Mouse (Mus musculus) retina, adult 2 months (tissue): ENCODE results near the gene Itpr1.

ENCODE experiments used
- DNase-seq: peaks from one replicate; pipeline ENCODE4 v3.0.0-alpha.2; 2012; ENCODE audit warnings: low read depth, low spot score

Gene Itpr1

DNA sequence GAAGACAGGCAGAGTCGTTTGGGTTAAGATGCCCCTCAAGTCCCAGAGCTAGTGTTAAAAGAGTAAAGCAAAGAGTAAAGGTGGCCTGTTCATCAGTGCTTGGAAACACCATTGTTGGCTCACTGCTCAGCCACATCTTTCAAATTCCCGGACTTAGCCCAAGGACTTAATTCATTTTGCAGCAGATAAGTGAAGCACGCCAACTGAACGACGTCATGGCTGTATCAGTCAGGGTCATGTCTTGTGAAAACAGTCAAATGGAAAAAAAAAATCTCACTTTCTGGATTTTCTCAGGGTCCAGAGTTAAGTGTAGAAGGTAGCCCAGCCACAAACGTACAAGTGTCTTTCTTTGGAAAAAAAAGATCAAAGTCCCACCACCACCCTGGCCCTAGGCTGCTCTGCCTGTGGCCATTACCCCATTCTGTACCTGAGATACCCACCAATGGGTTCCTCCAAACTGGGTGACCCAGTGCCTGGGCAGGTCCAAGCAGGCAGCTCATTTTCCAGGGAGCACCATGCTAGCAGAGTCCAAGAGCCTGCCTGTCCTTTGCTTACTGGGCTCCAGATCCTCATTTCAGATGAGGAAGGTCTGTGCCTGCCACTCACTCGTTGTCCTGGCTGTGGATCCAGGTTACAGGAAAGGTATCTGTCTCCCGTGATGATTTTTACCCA, 251.5 kb downstream of the Itpr1 start:
- no peak for DNase-seq

DNA sequence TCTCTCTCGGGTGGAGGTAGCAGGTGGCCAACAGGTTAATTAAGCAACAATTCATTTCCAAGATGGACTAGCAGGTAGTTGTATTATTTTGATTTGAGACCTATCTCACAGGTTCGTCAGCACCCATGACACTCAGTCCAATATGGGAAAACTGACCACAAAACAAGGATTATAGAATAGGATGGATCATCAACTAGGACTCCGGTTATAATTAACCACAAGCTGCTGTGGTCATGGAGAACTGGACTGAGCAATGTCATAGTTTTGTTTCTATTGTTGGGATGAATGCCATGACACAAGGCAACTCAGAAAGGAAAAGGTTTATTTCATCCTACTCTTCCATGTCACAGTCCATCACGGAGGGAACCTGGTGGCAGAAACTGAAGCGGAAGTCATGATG, 252.3 kb downstream of the Itpr1 start:
- DNase-seq, result no peak

DNA sequence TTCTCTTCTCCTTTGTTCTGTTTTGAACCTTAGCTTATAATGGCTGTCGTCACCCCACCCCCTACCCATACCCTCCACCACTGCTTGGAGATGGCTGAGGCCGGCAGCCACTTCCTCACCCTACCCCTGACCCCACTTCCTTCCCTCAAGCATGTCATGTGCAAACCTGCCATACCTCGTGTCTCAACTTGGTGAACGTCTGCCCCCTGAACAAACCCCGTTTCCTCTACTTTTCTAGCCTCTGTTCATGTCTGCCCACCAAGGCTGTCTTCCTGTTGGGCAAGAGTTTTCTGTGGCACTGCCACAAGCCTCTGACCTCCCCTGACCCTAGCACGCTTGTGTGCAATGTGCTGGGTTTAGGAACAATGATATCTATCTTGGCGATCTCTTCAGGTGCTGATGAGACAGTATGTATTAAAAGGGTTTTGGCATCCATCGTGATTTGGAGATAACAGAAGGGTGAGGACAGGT, 253.2 kb downstream of the Itpr1 start:
- no peak for DNase-seq

DNA sequence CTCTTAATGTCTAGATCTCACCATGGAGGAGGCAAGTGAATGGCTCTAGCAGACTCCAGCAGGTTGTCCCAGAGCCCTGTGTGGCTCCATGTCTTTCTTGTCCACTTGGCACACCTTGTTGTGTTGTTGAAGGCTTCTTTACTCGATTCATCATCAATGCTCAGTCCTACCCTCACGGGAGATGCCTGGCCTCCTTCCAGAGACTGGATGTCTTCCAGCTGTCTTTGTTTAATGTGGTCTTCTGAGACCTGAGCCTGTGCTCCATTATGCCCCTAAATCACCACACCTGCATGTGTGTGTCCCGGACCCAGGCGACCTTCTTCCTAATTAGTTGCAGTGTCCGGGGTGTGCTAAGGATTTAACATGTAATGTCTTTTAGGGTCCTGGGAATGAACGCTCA, 254.7 kb downstream of the Itpr1 start:
- no peak for DNase-seq

DNA sequence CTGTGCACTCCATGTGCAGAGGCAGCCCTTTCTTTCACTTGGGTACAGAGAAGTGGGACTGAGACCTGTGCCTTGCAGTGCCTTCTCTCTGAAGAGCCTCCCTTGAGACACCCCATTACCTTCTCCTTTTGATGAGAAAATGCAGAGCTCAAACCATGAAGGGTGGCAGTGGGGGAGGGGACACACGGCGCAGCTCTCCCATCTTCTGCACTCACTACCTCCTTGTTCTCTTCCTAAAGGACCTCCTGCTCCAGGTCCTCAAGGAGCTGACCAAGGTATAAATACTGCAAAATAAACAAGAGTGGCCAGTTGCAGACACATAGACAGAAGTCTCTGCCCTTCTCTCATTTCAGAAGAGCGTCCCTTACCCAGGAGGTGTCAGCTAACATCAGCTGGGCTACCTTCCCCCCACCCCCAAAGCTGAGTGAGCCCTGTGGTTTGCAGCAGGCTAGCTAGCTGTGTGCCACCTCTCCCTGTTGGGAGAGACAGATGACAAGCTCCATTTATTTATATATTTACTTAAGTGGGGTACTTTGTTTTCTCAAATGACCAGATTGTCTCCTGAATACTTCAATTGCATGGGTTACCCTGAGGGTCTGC, 255.4 kb downstream of the Itpr1 start:
- no peak for DNase-seq

DNA sequence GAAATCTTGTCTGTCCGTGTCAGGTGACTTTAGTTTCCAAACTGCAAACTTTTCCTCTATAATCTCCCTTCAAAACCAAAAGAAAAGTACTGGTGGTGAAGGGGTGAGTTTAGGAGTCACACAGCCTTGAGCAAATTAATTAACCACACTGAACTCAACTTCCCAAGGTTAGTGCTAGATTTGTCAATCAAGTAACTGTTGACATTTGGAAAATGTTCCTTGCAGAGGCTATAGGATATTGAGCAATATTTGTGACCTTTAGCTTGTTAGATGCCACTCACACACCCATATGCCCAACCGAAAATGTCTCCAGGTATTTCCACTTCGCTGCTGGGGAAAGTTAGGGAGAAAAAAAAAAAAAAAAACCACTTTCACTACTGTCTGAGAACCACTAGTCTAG, 259.0 kb downstream of the Itpr1 start:
- DNase-seq, result no peak

DNA sequence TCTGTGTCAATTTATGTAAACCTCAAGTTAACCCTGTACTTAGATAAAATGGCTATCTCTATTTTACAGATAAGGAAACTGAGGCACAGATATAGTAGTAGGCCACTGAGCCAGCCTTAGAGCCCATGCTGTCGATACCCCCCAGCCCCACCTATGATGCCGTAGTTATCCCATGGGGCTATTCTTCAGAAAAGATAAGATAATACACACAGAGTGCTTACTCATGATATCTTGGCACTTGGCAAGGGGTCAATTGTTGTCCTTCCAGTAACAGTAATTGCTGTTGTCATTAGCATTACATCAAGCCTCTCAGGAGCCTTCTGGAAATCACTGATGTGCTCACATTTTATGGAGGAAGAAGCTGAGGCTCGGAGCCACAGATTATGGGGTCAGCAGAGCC, 259.9 kb downstream of the Itpr1 start:
- no peak for DNase-seq

DNA sequence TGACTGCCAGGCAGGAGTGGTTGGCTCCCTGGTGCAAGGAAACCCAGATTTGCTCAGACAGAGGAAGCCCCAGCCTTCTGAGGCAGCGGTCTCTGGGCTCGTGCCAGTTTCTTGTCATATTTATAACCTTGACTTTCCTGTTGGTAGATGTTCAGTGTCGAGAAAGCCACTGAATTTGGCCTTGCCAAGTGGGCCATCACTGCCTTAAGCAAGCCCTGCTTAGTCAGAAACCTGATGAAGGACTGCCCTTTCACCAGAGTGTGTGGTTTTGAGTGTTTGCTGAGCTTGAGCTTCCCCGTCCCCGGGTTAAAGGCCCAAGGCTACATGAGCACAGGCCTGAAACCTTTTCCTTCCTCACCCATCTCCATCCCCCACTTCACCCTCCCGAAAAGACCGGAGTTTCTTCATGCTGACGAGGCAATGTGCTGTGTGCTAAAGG, 263.9 kb downstream of the Itpr1 start:
- DNase-seq, result no peak

DNA sequence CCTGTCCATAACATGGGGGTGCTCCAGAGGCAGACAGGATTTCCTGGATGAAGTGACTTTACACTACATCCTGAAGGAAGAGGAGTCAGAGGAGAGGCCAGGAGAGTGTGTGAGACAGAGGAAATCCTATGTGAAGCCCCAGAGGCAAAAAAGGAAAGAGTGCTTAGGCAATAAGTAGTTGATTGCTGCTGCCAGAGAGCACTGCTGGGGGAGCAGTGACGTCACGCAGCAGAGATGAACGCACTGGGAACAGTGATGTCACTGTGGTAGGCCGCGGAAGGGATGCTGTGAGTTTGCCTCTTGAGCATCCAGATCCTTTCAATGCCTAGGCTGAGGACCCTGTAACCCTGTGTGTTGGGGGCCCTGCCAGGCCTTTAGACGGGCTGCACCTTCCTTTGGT, 264.7 kb downstream of the Itpr1 start:
- DNase-seq, result no peak

DNA sequence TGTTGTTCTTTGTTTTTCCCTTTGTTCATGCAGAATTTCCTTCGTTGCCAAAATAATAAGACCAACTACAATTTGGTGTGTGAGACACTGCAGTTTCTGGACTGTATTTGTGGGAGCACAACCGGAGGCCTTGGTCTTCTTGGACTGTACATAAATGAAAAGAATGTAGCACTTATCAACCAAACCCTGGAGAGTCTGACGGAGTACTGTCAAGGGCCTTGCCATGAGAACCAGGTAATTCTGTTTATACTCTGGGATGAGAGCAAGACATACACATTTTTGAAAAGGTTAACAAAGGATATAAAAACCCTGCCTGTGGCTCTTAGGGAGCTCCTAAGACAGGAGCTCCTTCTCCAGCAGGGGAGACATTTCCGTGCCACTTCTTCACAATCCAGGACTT, 268.3 kb downstream of the Itpr1 start:
- no peak for DNase-seq

DNA sequence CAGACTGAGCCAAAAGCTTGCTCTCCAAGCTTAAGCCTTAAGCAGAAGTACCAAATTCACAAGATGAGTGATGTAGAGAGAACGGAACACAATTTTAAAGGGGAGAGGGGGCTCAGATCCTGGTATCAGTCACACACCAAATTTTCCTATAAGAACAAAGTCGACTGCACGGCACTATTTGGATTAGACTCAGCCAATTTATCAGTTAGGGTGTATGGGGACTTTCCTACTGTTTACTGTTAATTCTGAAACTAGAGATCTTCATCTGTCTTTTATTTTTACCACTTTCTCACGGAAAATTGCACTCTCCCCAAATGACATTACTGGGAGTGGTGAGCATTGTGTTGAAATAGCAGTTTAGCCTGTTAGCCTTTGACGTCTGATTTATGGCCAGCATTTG, 269.6 kb downstream of the Itpr1 start:
- DNase-seq, result no peak

DNA sequence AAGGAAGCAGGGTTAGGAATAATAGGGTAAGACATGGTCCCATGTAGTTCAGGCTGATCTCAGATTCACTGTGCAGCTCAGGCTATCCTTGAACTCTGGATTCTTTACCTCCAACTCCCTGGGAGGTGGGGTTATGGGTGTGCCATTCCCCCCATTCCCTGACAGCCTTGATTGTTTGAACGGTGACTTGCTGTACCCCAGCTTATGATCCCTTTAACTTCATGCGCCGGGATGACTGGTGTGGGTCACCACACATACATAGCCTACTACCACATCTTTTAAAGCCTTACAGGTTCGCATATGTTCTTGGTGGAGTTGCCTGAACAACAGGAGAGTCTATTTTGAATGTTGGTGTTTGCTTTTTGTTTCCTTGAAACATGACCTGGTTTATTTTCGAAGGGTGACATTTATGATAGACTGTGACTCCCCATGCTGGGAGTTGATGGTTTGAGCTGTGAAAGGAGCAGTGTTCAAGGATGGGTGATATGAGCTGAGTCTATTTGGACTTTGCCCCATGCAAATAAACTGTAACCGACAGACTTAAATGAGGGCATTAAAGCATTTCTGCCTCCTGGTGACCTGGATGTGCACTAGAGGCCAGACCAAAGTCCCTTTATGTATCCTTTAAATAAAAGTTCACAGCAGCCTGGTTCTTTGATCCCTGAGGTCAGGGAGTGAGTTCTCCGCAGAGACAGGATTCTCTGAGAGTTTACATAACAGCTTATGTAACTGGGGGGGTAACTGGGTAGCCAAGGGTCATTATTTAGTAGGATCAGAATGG, 273.5 kb downstream of the Itpr1 start:
- no peak for DNase-seq

DNA sequence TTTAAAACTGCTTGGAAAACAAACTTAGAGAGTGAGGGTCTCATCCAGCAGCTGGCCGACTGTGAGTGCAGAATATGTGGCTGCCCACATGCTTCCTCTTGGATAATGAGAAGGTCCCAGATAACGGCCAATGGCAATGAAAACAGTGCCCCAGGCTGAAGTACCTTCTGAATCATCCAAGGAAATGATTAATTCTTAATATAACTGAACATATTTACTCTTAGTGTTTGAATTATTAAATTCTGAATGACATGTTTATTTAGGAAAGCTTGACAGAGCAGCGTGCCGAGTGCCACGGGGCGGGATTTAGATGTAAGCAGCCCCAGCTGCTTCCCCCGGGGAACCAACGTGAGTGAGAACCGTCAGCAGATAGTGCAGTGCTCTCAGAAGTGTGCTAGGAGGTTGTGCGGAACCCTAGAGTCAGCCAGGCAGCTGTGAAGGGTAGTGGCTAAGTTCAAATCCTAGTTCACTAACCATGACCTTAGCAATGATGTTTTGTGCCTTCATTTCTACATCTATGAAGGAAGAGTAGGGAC, 274.5 kb downstream of the Itpr1 start:
- no peak for DNase-seq

DNA sequence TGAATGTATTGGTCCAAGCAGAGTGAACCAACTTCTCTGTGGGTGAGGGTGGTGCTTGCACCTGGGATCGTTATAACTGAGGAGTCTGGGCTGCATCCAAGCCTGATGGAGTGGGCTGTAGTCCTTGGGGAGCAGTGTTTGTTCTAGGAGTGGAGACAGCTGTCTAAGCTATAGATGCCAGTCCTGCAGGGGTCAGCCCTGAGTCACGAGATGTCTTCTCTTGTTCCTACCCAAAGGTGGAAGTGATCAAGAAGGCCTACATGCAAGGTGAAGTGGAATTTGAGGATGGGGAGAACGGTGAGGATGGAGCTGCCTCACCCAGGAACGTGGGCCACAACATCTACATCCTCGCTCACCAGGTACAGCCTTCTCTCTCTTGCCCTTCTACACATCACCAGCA, 275.4 kb downstream of the Itpr1 start:
- DNase-seq, result no peak

DNA sequence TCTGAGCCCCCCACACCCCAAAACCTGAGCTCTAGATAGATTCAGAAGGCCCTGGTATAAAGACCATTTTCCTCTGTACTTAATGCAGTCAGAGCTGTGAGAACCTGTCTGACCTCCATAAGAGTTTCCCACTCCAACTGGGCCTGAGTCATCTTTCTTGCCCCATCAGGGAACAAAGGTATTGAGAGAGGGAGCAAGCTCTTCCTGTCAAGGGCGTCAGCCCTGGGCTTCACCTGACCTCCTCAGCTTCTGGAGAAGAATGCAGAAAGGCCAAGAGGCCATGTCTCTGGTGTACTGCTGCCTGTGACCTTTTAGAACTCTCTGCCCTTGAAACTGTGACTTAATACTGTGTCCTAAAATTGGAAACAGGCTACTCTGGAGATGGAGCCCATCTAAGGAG, 279.1 kb downstream of the Itpr1 start:
- no peak for DNase-seq

DNA sequence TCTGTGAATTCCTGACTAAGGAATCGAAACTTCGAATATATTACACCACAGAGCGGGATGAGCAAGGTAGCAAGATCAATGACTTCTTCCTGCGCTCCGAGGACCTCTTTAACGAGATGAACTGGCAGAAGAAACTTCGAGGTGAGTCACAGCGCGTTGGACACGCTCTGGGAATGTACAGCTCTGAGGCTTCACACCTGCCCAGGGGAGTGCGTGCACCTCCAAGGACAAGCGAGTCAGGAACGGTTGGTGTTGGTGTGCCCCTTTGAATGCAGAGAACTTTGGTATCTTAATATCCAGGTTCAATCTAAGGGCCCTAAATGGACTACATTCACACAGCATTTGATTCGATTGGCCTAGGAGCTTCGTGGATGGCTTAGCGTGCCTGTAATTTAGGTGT, 280.9 kb downstream of the Itpr1 start:
- no peak for DNase-seq

DNA sequence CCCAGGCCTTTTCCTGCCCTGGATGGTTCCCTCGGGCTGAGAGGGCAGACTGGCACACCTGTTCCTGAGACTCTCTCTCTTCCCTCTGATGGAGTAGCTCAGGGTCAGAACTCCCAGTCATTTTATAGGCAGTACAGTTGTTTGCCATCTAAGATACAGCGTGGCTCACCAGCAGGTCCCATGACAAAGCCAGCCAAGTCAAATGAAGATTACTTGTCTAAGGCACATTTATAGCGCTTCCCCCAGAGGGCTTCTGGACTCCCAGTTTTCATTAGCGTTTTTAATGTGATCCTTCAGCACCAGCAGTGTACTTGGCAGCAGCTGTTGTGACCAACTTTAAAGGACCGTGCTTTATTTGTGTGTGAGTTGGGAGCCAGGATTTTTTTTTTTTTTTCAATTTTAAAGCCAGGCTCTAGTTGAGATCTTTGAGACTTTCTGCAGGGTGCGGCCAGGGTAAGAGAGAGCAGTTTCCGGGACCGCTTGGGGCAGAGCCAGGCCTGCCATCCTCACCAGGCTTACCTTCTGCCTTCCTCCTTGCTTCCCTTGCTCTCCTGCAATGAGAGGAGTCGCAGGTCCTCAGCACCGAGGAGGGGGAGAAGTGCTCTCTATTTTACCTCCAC, 281.4 kb downstream of the Itpr1 start:
- no peak for DNase-seq

DNA sequence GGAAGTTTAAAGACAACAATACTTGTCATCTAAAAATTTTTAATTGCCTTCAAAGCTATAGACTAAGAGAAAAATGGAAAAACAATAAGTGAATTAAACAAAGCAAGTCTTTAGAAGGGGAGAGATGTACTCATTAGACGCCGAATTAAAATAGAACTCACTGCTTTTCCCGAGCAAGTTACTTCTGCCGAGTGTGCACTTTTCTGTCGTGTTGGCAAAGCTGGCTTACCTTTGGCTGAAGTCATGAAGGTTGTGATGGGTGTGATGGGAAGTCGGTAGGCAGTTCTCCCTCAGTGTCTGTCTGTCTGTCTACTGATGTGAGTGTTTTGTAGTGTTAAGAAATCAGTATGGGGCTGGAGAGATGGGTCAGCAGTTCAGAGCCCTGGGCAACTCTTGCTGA, 282.1 kb downstream of the Itpr1 start:
- no peak for DNase-seq

DNA sequence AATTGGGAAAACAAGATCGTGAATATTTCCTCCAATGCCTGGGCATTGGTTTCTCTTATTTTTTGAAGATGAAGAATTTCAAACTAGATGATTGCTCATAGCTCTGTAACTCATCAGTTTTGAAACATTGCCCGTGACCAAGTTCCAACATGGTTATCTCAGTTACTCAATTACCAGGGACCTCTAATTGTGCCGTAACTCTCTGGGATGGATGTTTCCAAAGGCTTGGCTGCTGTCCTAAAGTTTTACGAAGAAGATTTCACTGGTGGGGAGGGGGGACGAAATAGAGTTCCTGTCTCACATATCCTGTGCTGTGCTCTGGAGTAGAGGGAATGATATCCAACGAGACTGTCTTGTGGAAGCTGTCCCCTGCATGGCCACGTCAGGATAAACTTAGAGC, 285.2 kb downstream of the Itpr1 start:
- no peak for DNase-seq

DNA sequence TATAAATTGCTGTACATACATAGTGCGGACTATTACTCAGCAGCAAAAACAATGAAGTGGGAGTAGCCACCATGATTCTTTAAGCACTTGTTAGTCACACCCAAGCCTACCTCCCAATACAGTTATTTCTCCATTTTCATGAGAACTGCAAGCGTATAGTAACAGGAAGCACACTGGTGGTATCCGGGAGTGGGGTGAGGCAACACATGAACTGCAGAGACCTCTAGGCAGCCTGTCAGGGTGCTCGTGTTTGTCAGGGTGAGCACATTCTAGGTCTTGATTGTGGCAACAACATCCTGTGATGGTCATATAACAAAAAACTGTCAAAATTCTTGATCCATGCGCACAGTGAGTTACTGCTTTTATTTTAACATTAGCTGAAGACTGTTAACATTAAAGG, 290.8 kb downstream of the Itpr1 start:
- DNase-seq, result no peak

DNA sequence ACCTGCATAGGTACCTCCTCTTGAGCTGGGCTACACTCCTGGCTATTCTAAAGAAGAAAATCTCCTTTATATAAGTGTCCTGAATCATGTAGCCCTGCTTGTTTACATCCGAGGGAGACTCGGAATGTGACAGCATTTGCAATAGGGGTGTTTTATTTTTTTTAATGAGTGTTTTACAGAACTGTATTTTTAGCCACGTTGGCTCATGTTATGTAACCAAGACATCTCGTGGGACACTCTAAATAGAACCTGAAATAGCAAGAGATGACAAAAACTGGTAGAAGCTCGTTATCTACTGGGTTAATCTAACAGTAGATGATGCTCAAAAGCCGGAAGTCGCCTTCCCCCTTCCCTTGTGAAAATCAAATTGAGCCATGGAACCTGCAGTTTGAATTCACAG, 291.8 kb downstream of the Itpr1 start:
- DNase-seq, result no peak

DNA sequence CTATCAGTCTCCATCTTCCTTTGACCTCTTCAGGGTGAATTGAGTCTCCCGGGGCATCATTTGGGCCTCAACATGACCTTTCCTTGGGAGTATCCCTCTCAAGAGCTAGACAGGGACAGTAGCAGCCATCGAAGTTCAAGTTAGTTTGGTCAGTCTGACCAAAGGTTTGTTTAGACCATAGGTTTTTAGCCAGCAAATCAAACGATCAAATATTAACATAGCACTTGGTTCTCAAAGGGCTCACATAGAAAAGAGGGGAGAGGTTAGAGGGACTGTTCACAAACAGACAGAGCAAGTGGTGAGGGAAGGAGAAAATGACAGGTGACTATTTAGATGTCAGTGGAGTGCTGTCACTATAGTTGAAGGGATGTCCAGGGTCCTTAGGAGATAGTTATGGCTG, 293.3 kb downstream of the Itpr1 start:
- DNase-seq, result no peak
